Mouse (Mus musculus): ENCODE data around the gene Cstb.

GRCm38 (mm10) chr10:78441606-78442005 lies 16.1 kb downstream of the Cstb start:
- no peak for TF ChIP-seq EP300 (IDR thresholded peaks at IDR 0.05; ENCODE audit: insufficient read depth, low read depth, low read length)
- TF ChIP-seq POLR2A (IDR thresholded peaks at IDR 0.05; ENCODE audit: insufficient read depth, low read length) = no peak
